ENCODE assay signal across 16 mouse cellular contexts in the genomic region with DNA sequence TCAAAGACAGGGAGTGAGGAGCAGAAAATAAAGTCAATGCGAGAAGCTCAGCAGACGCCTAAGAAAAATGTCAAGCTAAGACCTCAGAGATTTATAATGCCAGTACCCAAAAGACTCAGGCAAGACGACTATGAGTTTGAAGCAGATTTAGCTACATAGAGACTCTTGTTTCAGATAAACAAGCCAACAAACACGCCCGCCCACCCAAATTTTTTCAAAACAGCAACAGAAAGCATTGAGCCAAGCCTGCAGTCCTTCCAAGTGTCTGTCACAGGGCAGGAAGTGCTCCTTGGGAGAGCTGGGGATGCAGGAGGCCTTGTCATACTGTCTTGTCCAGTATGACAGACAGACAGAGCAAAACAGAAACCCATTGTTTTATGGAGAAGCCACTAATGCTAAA. TPM values are rescaled to one million over a fixed set of nuclear protein-coding genes. Genes with fewer than 3 reads are reported as not detected.
"Had no signal": no experiment of that assay in that cellular context is flagged by ENCODE, and none has a peak within 500 bp of the region (broad histone marks: within the 10 kb centered on the region; RNA-seq: fewer than 3 reads in every experiment).

No protein-coding gene starts in this region.

- H3K27me3 ChIP-seq: hindbrain, embryonic 15.5 days; lung, embryonic 15.5 days; neural tube, embryonic 12.5 days had no signal

- H3K9me3 ChIP-seq: hindbrain, embryonic 15.5 days; limb, embryonic 10.5 days; liver, embryonic 15.5 days; lung, embryonic 15.5 days; neural tube, embryonic 12.5 days had no signal

- H3K4me1 ChIP-seq: hindbrain, embryonic 15.5 days; limb, embryonic 10.5 days; liver, embryonic 15.5 days; lung, embryonic 15.5 days; neural tube, embryonic 12.5 days had no signal

- DNase-seq: kidney, adult 11 months; lung, postnatal 36 days; midbrain, embryonic 14.5 days; right cerebral cortex, postnatal 4 days; thymus, postnatal 14 days had no signal

- H3K36me3 ChIP-seq: hindbrain, embryonic 15.5 days; limb, embryonic 10.5 days; liver, embryonic 15.5 days; lung, embryonic 15.5 days; neural tube, embryonic 12.5 days had no signal

- H3K9ac ChIP-seq: hindbrain, embryonic 15.5 days; liver, embryonic 15.5 days; lung, embryonic 15.5 days; neural tube, embryonic 12.5 days had no signal

- H3K4me3 ChIP-seq: hindbrain, embryonic 15.5 days; limb, embryonic 10.5 days; liver, embryonic 15.5 days; lung, embryonic 15.5 days; neural tube, embryonic 12.5 days had no signal

- H3K4me2 ChIP-seq: hindbrain, embryonic 15.5 days; liver, embryonic 11.5 days; liver, embryonic 15.5 days; lung, embryonic 15.5 days; neural tube, embryonic 12.5 days had no signal

- H3K27ac ChIP-seq: hindbrain, embryonic 15.5 days; limb, embryonic 10.5 days; liver, embryonic 15.5 days; lung, embryonic 15.5 days; neural tube, embryonic 12.5 days; stomach, postnatal 0 days had no signal

RNA-seq across cellular contexts. Expression of a gene that starts 38.0 kb away (rescaled TPM):
- total RNA-seq: layer of hippocampus, adult 18-20 months; layer of hippocampus, postnatal 10 days; left cerebral cortex, postnatal 10 days; megakaryocyte progenitor cell, adult 5-6 weeks had no signal
- polyA plus RNA-seq: hindbrain, embryonic 15.5 days; limb, embryonic 10.5 days; liver, embryonic 11.5 days; liver, embryonic 15.5 days; lung, embryonic 15.5 days; midbrain, embryonic 14.5 days; neural tube, embryonic 12.5 days had no signal
